Comparison of ENCODE assay signal across 24 mouse cellular contexts in the genomic region with DNA sequence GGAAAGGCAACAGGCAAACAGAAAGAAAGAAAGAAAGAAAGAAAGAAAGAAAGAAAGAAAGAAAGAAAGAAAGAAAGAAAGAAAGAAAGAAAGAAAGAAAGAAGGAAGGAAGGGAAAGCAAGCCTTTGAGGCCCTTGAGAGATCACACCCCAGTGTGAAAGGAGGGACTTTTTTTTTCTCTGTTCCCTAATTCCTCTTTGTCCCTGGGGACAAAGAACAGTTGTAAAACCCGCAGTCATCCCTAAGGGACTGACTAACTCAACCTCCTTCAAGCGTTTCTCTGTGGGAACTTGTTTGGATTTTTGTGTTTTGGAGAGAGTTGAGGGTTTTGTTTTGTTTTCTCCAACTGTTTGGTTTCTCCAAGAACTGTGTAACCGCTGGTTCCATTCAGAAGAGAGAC. TPM values are rescaled to one million over a fixed set of nuclear protein-coding genes. Genes with fewer than 3 reads are reported as not detected.
"Had no signal": no experiment of that assay in that cellular context is flagged by ENCODE, and none has a peak within 500 bp of the region (broad histone marks: within the 10 kb centered on the region; RNA-seq: fewer than 3 reads in every experiment).

No protein-coding gene starts in this region.

- H3K27ac ChIP-seq: left cerebral cortex, adult 2 months; liver, embryonic 13.5 days; midbrain, embryonic 10.5 days; neural tube, embryonic 12.5 days; neural tube, embryonic 15.5 days had no signal

- DNase-seq: kidney, adult 18-20 months; kidney, adult 9 months; kidney, postnatal 36 days; layer of hippocampus, postnatal 36 days; liver, embryonic 13.5 days; lung, embryonic 14.5 days; lung, postnatal 10 days; lung, postnatal 36 days; midbrain, embryonic 14.5 days; right cerebral cortex, adult 18-20 months; right cerebral cortex, postnatal 14 days; right cerebral cortex, postnatal 4 days; thymus, adult 18-20 months; thymus, postnatal 36 days had no signal

- H3K4me3 ChIP-seq: left cerebral cortex, adult 2 months; liver, embryonic 13.5 days; megakaryocyte, embryonic 14.5 days; midbrain, embryonic 10.5 days; neural tube, embryonic 12.5 days; neural tube, embryonic 15.5 days had no signal

- H3K27me3 ChIP-seq: neural tube, embryonic 12.5 days; neural tube, embryonic 15.5 days had no signal

- H3K4me2 ChIP-seq: liver, embryonic 13.5 days; lung, embryonic 14.5 days; neural tube, embryonic 12.5 days; neural tube, embryonic 15.5 days had no signal

- H3K36me3 ChIP-seq: liver, embryonic 13.5 days; midbrain, embryonic 10.5 days; neural tube, embryonic 12.5 days; neural tube, embryonic 15.5 days had no signal

- H3K9ac ChIP-seq: liver, embryonic 13.5 days; lung, embryonic 14.5 days; neural tube, embryonic 12.5 days; neural tube, embryonic 15.5 days had no signal

- H3K4me1 ChIP-seq: liver, embryonic 13.5 days; midbrain, embryonic 10.5 days had no signal

- H3K9me3 ChIP-seq: liver, embryonic 13.5 days; midbrain, embryonic 10.5 days; neural tube, embryonic 12.5 days; neural tube, embryonic 15.5 days had no signal

RNA-seq across cellular contexts. Expression of gene Nlrp12, which starts 18.8 kb away (rescaled TPM):
- polyA plus RNA-seq: kidney, postnatal 0 days; limb, embryonic 11.5 days; limb, embryonic 14.5 days; lung, embryonic 14.5 days; midbrain, embryonic 10.5 days; midbrain, embryonic 14.5 days; neural tube, embryonic 12.5 days; neural tube, embryonic 15.5 days; urinary bladder, adult 2 months had no signal

RNA-seq across cellular contexts. Expression of gene Prkcg, which starts 20.7 kb away (rescaled TPM):
- polyA plus RNA-seq: liver, embryonic 16.5 days had no signal
